Mouse (Mus musculus) CH12F3 (cell line): ENCODE measurements around the gene Fv1.
"Not testable (repeated sequence)": the region's sequence is repeated elsewhere in the genome, so short reads cannot be mapped to it uniquely, and the experiment has no call there.

Experiments used
- in situ Hi-C: fragments of 300-500 bp; cut with MboI; formaldehyde crosslinking; loops from 2 replicates; pipeline ENCODE4 v1.14.3; 2020; ENCODE audit warnings: low sequenced_read_pairs

Gene Fv1

GRCm38 (mm10) chr4:147868450-147869031 lies at the start of gene Fv1, which contains the start of gene Miip:
Gene Fv1, plus strand, starts transcription at chr4:147868979.
Gene Miip, minus strand, starts transcription at chr4:147868816.
- in situ Hi-C loops: no loop called here

- in situ Hi-C loops: not testable (repeated sequence)
Observed at GRCm38 (mm10) chr4:147819659-147820058, 49.1 kb upstream of the Fv1 start.

- in situ Hi-C loops: not testable (repeated sequence)
Observed at GRCm38 (mm10) chr4:147821414-147821813, 47.4 kb upstream of the Fv1 start.

GRCm38 (mm10) chr4:147824389-147824788 lies 44.4 kb upstream of the Fv1 start:
- in situ Hi-C loops: no loop called here

- in situ Hi-C loops: not testable (repeated sequence)
Observed at GRCm38 (mm10) chr4:147839282-147839681, 29.5 kb upstream of the Fv1 start.

- in situ Hi-C loops: no loop called here
Observed at GRCm38 (mm10) chr4:147842871-147843270, 25.9 kb upstream of the Fv1 start.

GRCm38 (mm10) chr4:147847614-147848583 lies 20.9 kb upstream of the Fv1 start, which contains the start of gene Zfp933:
Gene Zfp933, minus strand, starts transcription at chr4:147848366.
- in situ Hi-C loops: no loop called here

GRCm38 (mm10) chr4:147848584-147848991 lies 20.2 kb upstream of the Fv1 start:
- in situ Hi-C loops: no loop called here

GRCm38 (mm10) chr4:147850776-147851175 lies 18.0 kb upstream of the Fv1 start:
- in situ Hi-C loops: no loop called here

- in situ Hi-C loops: no loop called here
Observed at GRCm38 (mm10) chr4:147862051-147862450, 6.7 kb upstream of the Fv1 start.

- in situ Hi-C loops: no loop called here
Observed at GRCm38 (mm10) chr4:147865651-147866050, 3.1 kb upstream of the Fv1 start.

GRCm38 (mm10) chr4:147866056-147866455 lies 2.7 kb upstream of the Fv1 start:
- in situ Hi-C loops: no loop called here

GRCm38 (mm10) chr4:147866793-147867192 lies 2.0 kb upstream of the Fv1 start:
- in situ Hi-C loops: not testable (repeated sequence)

- in situ Hi-C loops: no loop called here
Observed at GRCm38 (mm10) chr4:147867563-147868449, 973 bp upstream of the Fv1 start.

GRCm38 (mm10) chr4:147869238-147869637 lies 459 bp downstream of the Fv1 start:
- in situ Hi-C loops: no loop called here

GRCm38 (mm10) chr4:147875852-147876575 lies 7.2 kb downstream of the Fv1 start:
- in situ Hi-C loops: no loop called here

- in situ Hi-C loops: no loop called here
Observed at GRCm38 (mm10) chr4:147878537-147878936, 9.8 kb downstream of the Fv1 start.

GRCm38 (mm10) chr4:147879456-147879855 lies 10.7 kb downstream of the Fv1 start:
- in situ Hi-C loops: no loop called here

GRCm38 (mm10) chr4:147879865-147880264 lies 11.1 kb downstream of the Fv1 start:
- in situ Hi-C loops: no loop called here

GRCm38 (mm10) chr4:147881792-147882191 lies 13.0 kb downstream of the Fv1 start:
- in situ Hi-C loops: no loop called here
